Mouse (Mus musculus) cortical plate, adult 2 months (tissue): ENCODE measurements around the gene 6030408B16Rik.

Source experiments
- CTCF ChIP-seq: fragments of 200-500 bp; IDR thresholded peaks from 2 replicates; pipeline ENCODE4 v1.5.1; 2011; ENCODE audit warnings: mild to moderate bottlenecking, control low read depth, low read length; ENCODE audit not compliant: insufficient read depth; ENCODE audit errors: extremely low read depth
- POLR2A ChIP-seq: fragments of 200-500 bp; IDR thresholded peaks from 2 replicates; pipeline ENCODE4 v1.6.1; 2011; ENCODE audit warnings: mild to moderate bottlenecking, low read length, control low read depth; ENCODE audit not compliant: insufficient read depth; ENCODE audit errors: extremely low read depth

DNA sequence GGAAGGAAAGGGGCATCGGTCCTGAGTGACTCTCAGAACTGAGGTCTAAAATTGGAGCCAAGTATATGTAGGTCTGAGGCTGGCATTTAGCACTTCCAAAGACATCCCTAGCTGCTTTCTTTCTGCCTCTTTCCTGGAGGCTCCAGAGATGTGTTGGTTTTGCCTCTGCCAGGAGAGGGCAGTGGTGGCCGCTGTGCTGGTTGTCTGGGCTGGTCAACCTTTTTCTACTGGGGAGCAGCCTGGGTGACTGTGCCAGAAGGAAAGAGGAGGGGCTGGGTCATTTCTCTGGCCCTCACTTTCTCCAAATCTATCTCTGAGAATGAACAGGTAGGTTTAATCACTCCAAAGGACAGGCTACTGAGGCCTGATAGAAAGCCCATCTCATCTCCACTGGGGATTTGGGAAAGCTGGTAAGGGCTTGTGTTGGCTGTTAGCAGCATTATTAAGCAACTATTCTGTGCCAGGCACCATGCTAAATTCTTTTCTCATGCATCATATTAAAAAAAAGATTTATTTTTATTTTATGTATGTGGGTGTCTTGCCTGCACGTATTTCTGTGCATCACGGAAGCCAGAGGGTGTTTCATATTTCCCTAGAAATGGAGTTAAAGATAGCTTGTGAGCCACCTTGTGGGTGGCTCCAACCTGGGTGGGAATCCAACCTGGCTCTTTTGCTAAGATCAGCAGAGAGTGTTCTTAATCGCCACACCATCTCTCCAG, 48.9 kb downstream of the 6030408B16Rik start:
- TF ChIP-seq POLR2A = no peak
- peak; percentile 68 for TF ChIP-seq CTCF
